Mouse (Mus musculus): ENCODE measurements at regions not wholly inside any gene's neighbourhood (a gene's known extent, or its start where the extent isn't known, plus 50 kb on each side); places are given as distances from the start of the nearest gene placed in this dataset.

GRCm38 (mm10) chr8:77947702-77948101 is 223.4 kb upstream of the Ednra start:
- TF ChIP-seq CTCF (IDR thresholded peaks at IDR 0.05) (no peak), EP300 (IDR thresholded peaks at IDR 0.05) (no peak)

Data from lung, postnatal 0 days (tissue).